Mouse (Mus musculus) Patski (cell line): Measurements from ENCODE around the gene Azin2. TPM values are rescaled to one million over a fixed set of nuclear protein-coding genes. Genes with fewer than 3 reads are reported as not detected.

Experiments
- ATAC-seq: fragments of 100-300 bp; one replicate; pipeline ENCODE4 v1.8.0; 2021
- CTCF ChIA-PET: fragments of 350-600 bp; sonication (Branson Sonifier 250); formaldehyde crosslinking; loops from one replicate; lab custom pipeline; 2022; ENCODE audit warnings: inconsistent platforms; lab: Charles Lee
- POLR2A ChIA-PET: fragments of 350-600 bp; sonication (Branson Sonifier 250); formaldehyde crosslinking; loops from one replicate; lab custom pipeline; 2022; ENCODE audit warnings: antibody characterized with exemption, inconsistent platforms; lab: Charles Lee
- DNase-seq: peaks from one replicate; pipeline ENCODE4 v3.0.0-alpha.2; 2011; ENCODE audit warnings: low read depth, low spot score
- H3K27me3 ChIP-seq: fragments of 371-371 bp; one replicate; pipeline ENCODE4 v1.5.1; 2021
- CTCF ChIP-seq: fragments of 100-300 bp; IDR thresholded peaks from one replicate; pipeline ENCODE4 v1.5.1; 2021
- in situ Hi-C: fragments of 300-500 bp; cut with MboI; formaldehyde crosslinking; loops from 3 replicates; pipeline ENCODE4 v1.11.1; 2018; ENCODE audit warnings: low pct_unique_long_range_greater_than_20kb, mixed read lengths
- polyA plus RNA-seq: library from polyadenylated mRNA; unstranded; gene quantifications from one replicate; pipeline ENCODE4 v1.2.3, GENCODE M21; 2021

Azin2 gene
- polyA plus RNA-seq, 1 experiment from 2014 or later = 18.0 TPM

- ATAC-seq (no peak), DNase-seq (no peak)
- ChIA-PET POLR2A (no interaction called here), CTCF (no interaction called here)
- H3K27me3 ChIP-seq = no peaks in the 10 kb centered on the region
- TF ChIP-seq CTCF = no peak
- in situ Hi-C loops = no loop called here
Measured at GRCm38 (mm10) chr4:128902390-128902789, 59.9 kb downstream of the Azin2 start.

GRCm38 (mm10) chr4:128900484-128900883, 61.8 kb downstream of the Azin2 start:
- DNase-seq (no peak), ATAC-seq (no peak)
- ChIA-PET POLR2A (no interaction called here), CTCF (no interaction called here)
- H3K27me3 ChIP-seq = no peaks in the 10 kb centered on the region
- in situ Hi-C loops = no loop called here
- no peak for TF ChIP-seq CTCF

- DNase-seq = no peak
Measured at GRCm38 (mm10) chr4:128899332-128899731, 62.9 kb downstream of the Azin2 start.

DNA sequence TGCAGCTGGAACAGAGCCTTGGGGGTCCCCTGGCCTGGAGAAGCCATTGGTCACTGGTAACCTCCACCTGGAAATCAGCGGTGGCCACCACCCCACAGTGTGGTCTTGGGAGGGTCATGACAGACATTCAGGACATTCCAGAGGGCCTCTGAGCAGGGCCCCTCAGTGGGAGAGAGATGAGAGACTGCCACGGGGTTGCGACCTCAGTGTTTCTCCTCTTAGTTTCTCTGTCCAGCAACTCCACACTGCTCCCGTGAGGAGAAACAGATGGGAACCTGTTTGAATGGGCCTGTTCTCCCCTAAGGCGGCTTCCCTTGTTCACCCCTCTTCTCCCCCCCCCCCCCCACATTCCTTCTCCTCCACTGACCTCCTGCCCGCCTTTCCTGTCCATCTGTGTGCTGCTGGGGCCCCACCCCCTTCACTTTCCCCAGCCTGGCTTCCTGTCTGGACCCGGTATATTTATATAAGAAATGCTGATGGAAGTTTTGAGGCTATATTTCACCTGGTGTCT, 64.3 kb downstream of the Azin2 start:
- ATAC-seq (no peak), DNase-seq (no peak)
- ChIA-PET POLR2A (no interaction called here), CTCF (no interaction called here)
- TF ChIP-seq CTCF = no peak
- in situ Hi-C loops = no loop called here
- H3K27me3 ChIP-seq = no peaks in the 10 kb centered on the region

More at GRCm38 (mm10) chr4:128899332-128899731, 62.9 kb downstream of the Azin2 start:
- CTCF ChIA-PET = no interaction called here
- in situ Hi-C loops = no loop called here
- POLR2A ChIA-PET = interaction anchor here (0.6 kb wide), 1 partner anchor 487 kb away, joined by 3 read pairs; no protein-coding TSS in a partner anchor
- no peak for TF ChIP-seq CTCF
- no peaks in the 10 kb centered on the region for H3K27me3 ChIP-seq
- no peak for ATAC-seq

DNA sequence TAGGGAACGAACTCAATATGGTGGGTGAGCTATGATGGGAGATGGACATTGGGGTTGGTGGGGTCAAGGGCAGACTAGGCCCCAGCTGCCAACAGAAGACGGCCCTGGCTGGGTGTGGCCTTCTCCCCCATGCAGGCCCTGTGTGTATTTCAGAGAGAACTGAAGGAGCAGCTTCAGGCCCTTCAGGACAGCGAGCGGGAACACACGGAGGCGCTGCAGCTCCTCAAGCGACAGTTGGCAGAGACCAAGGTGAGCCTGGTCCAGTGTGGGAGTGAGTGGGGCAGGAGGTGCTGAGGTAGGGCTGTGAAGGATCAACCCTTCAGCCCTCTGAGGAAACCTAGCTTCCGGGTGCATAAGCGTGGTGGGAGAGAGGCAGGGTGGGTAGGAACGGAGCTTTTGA, 65.6 kb downstream of the Azin2 start:
- ChIA-PET CTCF (no interaction called here), POLR2A (no interaction called here)
- ATAC-seq = no peak
- H3K27me3 ChIP-seq = no peaks in the 10 kb centered on the region
- in situ Hi-C loops = no loop called here
- TF ChIP-seq CTCF = no peak
- no peak for DNase-seq

GRCm38 (mm10) chr4:128895841-128896240, 66.4 kb downstream of the Azin2 start:
- H3K27me3 ChIP-seq = no peaks in the 10 kb centered on the region
- CTCF ChIA-PET = no interaction called here
- ATAC-seq (no peak), DNase-seq (no peak)
- in situ Hi-C loops = no loop called here
- TF ChIP-seq CTCF = no peak
- POLR2A ChIA-PET = no interaction called here

DNA sequence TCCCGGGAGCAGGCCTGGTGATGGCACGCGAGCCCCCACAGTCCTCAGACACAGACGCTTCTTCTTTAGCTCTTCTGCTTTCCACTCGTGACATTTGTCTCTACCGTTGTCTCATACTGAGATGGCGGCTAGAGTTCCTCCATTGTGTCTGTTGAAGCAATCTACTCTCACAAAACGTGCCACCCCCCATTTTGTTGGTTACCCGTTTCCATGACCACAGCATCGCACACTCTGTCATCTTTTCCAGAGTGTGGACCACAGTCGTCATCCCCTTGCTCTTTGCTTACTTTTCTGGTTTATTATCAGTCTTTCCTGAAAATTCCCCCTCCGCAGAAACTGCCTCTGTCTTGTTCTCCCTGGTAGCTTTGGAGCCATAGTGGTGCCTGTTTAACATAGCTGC, 68.1 kb downstream of the Azin2 start:
- no peak for ATAC-seq
- ChIA-PET CTCF (no interaction called here), POLR2A (no interaction called here)
- TF ChIP-seq CTCF = no peak
- no peak for DNase-seq
- H3K27me3 ChIP-seq = no peaks in the 10 kb centered on the region
- in situ Hi-C loops = no loop called here

DNA sequence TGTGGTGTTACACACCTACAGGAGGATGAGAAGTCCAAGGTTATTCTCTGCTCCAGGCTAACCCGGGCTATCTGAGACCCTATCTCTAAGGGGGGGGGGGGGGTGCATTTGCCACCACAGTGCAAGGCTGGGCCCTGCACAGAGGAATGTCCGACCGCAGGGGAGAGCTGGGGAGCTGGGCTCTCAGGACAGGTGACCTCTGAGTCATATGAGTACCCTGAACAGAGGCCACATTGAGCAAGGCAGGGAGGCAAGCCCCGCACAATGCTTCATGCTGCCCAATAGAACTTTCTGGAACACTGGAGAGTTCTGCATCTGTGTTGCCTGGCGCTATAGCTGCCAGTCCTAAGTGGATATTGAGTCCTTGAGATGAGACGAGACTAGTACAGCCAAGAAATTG, 70.1 kb downstream of the Azin2 start:
- ChIA-PET CTCF (no interaction called here), POLR2A (no interaction called here)
- no peaks in the 10 kb centered on the region for H3K27me3 ChIP-seq
- DNase-seq (no peak), ATAC-seq (no peak)
- TF ChIP-seq CTCF = no peak
- in situ Hi-C loops = no loop called here

GRCm38 (mm10) chr4:128891746-128892145, 70.5 kb downstream of the Azin2 start:
- ATAC-seq = no peak
- POLR2A ChIA-PET = no interaction called here
- CTCF ChIA-PET = no interaction called here

GRCm38 (mm10) chr4:128891157-128891556, 71.1 kb downstream of the Azin2 start:
- no peak for TF ChIP-seq CTCF
- CTCF ChIA-PET = no interaction called here
- DNase-seq = no peak

More at GRCm38 (mm10) chr4:128891746-128892145, 70.5 kb downstream of the Azin2 start:
- no peak for TF ChIP-seq CTCF
- DNase-seq = no peak
- H3K27me3 ChIP-seq = no peaks in the 10 kb centered on the region
- in situ Hi-C loops = no loop called here

DNA sequence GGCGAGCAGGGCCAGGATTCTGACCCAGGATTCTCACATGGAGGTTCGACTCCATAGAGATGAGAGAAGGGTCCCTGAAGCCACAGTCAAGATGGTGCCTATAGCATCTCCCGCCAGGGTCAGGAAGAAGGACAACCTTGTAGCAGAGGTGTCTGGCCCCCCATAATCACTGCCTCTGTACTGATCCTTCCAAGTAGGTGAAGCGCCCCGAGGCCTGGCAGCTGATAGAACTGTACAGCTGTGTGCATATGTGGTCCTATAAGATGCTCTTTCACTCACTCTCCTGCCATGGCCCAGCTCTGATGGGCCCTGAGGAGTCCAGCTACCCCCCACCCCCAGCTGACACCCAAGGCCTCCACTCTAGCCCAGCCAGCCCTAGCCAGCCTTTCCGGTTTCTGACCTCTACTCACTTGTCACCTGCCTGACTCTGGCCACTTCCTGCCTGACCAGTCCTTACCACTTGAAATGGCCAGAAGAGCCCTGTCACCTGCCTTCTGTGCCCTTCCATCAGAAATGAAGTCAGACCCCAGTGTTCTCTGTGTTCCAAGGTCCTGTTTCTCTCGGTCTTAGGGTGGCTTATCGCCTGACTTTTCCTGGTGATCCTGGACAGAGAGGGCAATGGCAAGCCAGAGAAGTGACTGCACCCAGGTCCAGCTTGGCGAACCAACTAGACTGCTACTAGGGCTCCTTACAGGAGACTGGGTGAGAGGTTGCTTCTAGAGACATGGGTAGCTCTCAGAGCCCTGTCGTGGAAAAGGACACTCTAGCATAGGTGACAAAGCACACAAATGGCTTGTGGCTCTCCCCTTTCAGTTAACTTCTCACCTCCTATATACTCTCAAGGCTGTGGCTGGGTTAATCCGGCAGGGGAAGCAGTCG, 72.3 kb downstream of the Azin2 start:
- CTCF ChIA-PET = no interaction called here
- in situ Hi-C loops = no loop called here
- no peaks in the 10 kb centered on the region for H3K27me3 ChIP-seq
- DNase-seq (no peak), ATAC-seq (no peak)
- POLR2A ChIA-PET = no interaction called here
- no peak for TF ChIP-seq CTCF

More at GRCm38 (mm10) chr4:128891157-128891556, 71.1 kb downstream of the Azin2 start:
- POLR2A ChIA-PET = no interaction called here
- H3K27me3 ChIP-seq = no peaks in the 10 kb centered on the region
- in situ Hi-C loops = no loop called here
- no peak for ATAC-seq
